Mouse (Mus musculus): ENCODE measurements around the gene Psmd2. TPM values are rescaled to one million over a fixed set of nuclear protein-coding genes. Genes with fewer than 3 reads are reported as not detected.
A peak's percentile ranks its signal among the peaks of the same experiment; 100 is the strongest.
"Not testable (repeated sequence)": the region's sequence is repeated elsewhere in the genome, so short reads cannot be mapped to it uniquely, and the experiment has no call there.

Psmd2 gene
- total and polyA plus RNA-seq, 2 experiments from 2014 or later, result 242 to 331 TPM

GRCm38 (mm10) chr16:20657661-20658060 lies 6.2 kb downstream of the Psmd2 start:
- DNase-seq (no peak), ATAC-seq (no peak)
- no peaks in the 10 kb centered on the region for H3K9me3 ChIP-seq (ENCODE audit: low read length)
- no peak for TF ChIP-seq CTCF (IDR thresholded peaks at IDR 0.05; ENCODE audit: low read depth)
- 91% methylated on average over 4 of the region's 4 CpGs for WGBS
- no peak overlapping the region for H3K27ac ChIP-seq (ENCODE audit: low read depth, low read length)
- H3K4me2 ChIP-seq (ENCODE audit: low read depth), result no peak overlapping the region
- peaks cover 5% of the 10 kb centered on the region; the same call in 1 of the 2 replicates for H3K4me1 ChIP-seq (ENCODE audit: insufficient read depth)
- H3K9ac ChIP-seq, result no peak overlapping the region
- H3K36me3 ChIP-seq (ENCODE audit: insufficient read depth), result peaks cover 78% of the 10 kb centered on the region
- no peak overlapping the region for H3K4me3 ChIP-seq (ENCODE audit: low read depth, low read length)
- no peaks in the 10 kb centered on the region for H3K27me3 ChIP-seq (ENCODE audit: insufficient read depth, low read length)

- H3K27ac ChIP-seq (ENCODE audit: low read depth, low read length); DNase-seq; H3K4me3 ChIP-seq (ENCODE audit: low read depth, low read length); ATAC-seq; H3K4me2 ChIP-seq (ENCODE audit: low read depth); H3K9ac ChIP-seq; H3K27me3 ChIP-seq (ENCODE audit: insufficient read depth, low read length); H3K36me3 ChIP-seq (ENCODE audit: insufficient read depth); H3K4me1 ChIP-seq (ENCODE audit: insufficient read depth); H3K9me3 ChIP-seq (ENCODE audit: low read length): not testable (repeated sequence)
- WGBS, result 97% methylated on average over 3 of the region's 6 CpGs
These were observed 16.6 kb downstream of the Psmd2 start, which contains the start of gene Eif4g1 for GRCm38 (mm10) chr16:20668013-20668412. Gene Eif4g1 (plus strand): TSS chr16:20668313.

GRCm38 (mm10) chr16:20670291-20670690 lies 18.8 kb downstream of the Psmd2 start:
- ATAC-seq, result no peak

GRCm38 (mm10) chr16:20671886-20672285 lies 20.4 kb downstream of the Psmd2 start:
- Histone ChIP-seq H3K36me3 (ENCODE audit: insufficient read depth) (peaks cover 23% of the 10 kb centered on the region), H3K27ac (ENCODE audit: low read depth, low read length) (no peak overlapping the region), H3K9me3 (ENCODE audit: low read length) (no peaks in the 10 kb centered on the region), H3K4me3 (ENCODE audit: low read depth, low read length) (peak overlapping the region; percentile 89), H3K4me1 (ENCODE audit: insufficient read depth) (peaks cover 9% of the 10 kb centered on the region; the same call in 1 of the 2 replicates), H3K9ac (no peak overlapping the region), H3K27me3 (ENCODE audit: insufficient read depth, low read length) (no peaks in the 10 kb centered on the region), H3K4me2 (ENCODE audit: low read depth) (peak overlapping the region; percentile 85)
- DNase-seq, result no peak
- no peak for TF ChIP-seq CTCF (IDR thresholded peaks at IDR 0.05; ENCODE audit: low read depth)
- 20% methylated on average over 6 of the region's 6 CpGs for WGBS
- no peak for ATAC-seq

More at GRCm38 (mm10) chr16:20670291-20670690, 18.8 kb downstream of the Psmd2 start:
- Histone ChIP-seq H3K9ac (no peak overlapping the region), H3K4me1 (ENCODE audit: insufficient read depth) (peaks cover 9% of the 10 kb centered on the region; the same call in 1 of the 2 replicates), H3K4me3 (ENCODE audit: low read depth, low read length) (no peak overlapping the region), H3K9me3 (ENCODE audit: low read length) (no peaks in the 10 kb centered on the region), H3K27me3 (ENCODE audit: insufficient read depth, low read length) (no peaks in the 10 kb centered on the region), H3K27ac (ENCODE audit: low read depth, low read length) (no peak overlapping the region), H3K4me2 (ENCODE audit: low read depth) (no peak overlapping the region), H3K36me3 (ENCODE audit: insufficient read depth) (peaks cover 10% of the 10 kb centered on the region; the same call in 1 of the 2 replicates)
- TF ChIP-seq CTCF (IDR thresholded peaks at IDR 0.05; ENCODE audit: low read depth), result no peak
- 91% methylated on average over 3 of the region's 3 CpGs for WGBS
- no peak for DNase-seq

- Histone ChIP-seq H3K9ac (peak overlapping the region; percentile 84), H3K9me3 (ENCODE audit: low read length) (no peaks in the 10 kb centered on the region), H3K36me3 (ENCODE audit: insufficient read depth) (peaks cover 28% of the 10 kb centered on the region), H3K27ac (ENCODE audit: low read depth, low read length) (peak overlapping the region; percentile 91), H3K4me2 (ENCODE audit: low read depth) (peak overlapping the region; percentile 85), H3K4me3 (ENCODE audit: low read depth, low read length) (peak overlapping the region; percentile 89), H3K4me1 (ENCODE audit: insufficient read depth) (peaks cover 9% of the 10 kb centered on the region; the same call in 1 of the 2 replicates), H3K27me3 (ENCODE audit: insufficient read depth, low read length) (no peaks in the 10 kb centered on the region)
- under 1% methylated on average over 27 of the region's 38 CpGs for WGBS
- no peak for TF ChIP-seq CTCF (IDR thresholded peaks at IDR 0.05; ENCODE audit: low read depth)
- peak; percentile 95 for DNase-seq
- peak; percentile 98 for ATAC-seq
These were observed 21.0 kb downstream of the Psmd2 start for GRCm38 (mm10) chr16:20672500-20672902.

- Histone ChIP-seq H3K4me2 (ENCODE audit: low read depth) (peak overlapping the region; percentile 85), H3K36me3 (ENCODE audit: insufficient read depth) (peaks cover 34% of the 10 kb centered on the region), H3K27ac (ENCODE audit: low read depth, low read length) (peak overlapping the region; percentile 91), H3K9me3 (ENCODE audit: low read length) (no peaks in the 10 kb centered on the region), H3K9ac (peak overlapping the region; percentile 84), H3K4me1 (ENCODE audit: insufficient read depth) (peaks cover 9% of the 10 kb centered on the region; the same call in 1 of the 2 replicates), H3K4me3 (ENCODE audit: low read depth, low read length) (peak overlapping the region; percentile 89), H3K27me3 (ENCODE audit: insufficient read depth, low read length) (no peaks in the 10 kb centered on the region)
- peak; percentile 24 for DNase-seq
- no peak; the same call in 1 of the 2 replicates for ATAC-seq
- 4% methylated on average over 58 of the region's 78 CpGs for WGBS
- TF ChIP-seq CTCF (IDR thresholded peaks at IDR 0.05; ENCODE audit: low read depth), result no peak
These were observed 21.7 kb downstream of the Psmd2 start for GRCm38 (mm10) chr16:20672965-20673705.

- TF ChIP-seq CTCF (IDR thresholded peaks at IDR 0.05; ENCODE audit: low read depth), result no peak
- 16% methylated on average over 14 of the region's 14 CpGs for WGBS
These were observed 22.4 kb downstream of the Psmd2 start for GRCm38 (mm10) chr16:20673706-20674303.

More at GRCm38 (mm10) chr16:20673706-20674303, 22.4 kb downstream of the Psmd2 start:
- Histone ChIP-seq H3K4me1 (ENCODE audit: insufficient read depth) (peaks cover 9% of the 10 kb centered on the region; the same call in 1 of the 2 replicates), H3K27me3 (ENCODE audit: insufficient read depth, low read length) (no peaks in the 10 kb centered on the region), H3K4me2 (ENCODE audit: low read depth) (peak overlapping the region; percentile 85), H3K27ac (ENCODE audit: low read depth, low read length) (peak overlapping the region; percentile 91), H3K4me3 (ENCODE audit: low read depth, low read length) (peak overlapping the region; percentile 89), H3K9me3 (ENCODE audit: low read length) (no peaks in the 10 kb centered on the region), H3K9ac (peak overlapping the region; percentile 84), H3K36me3 (ENCODE audit: insufficient read depth) (peaks cover 41% of the 10 kb centered on the region)
- peak; percentile 6 for DNase-seq
- ATAC-seq, result no peak
